Mouse (Mus musculus) heart, embryonic 11.5 days (tissue): ENCODE results near the gene Sh3pxd2a. TPM values are rescaled to one million over a fixed set of nuclear protein-coding genes. Genes with fewer than 3 reads are reported as not detected.

Experiments
- ATAC-seq: fragments of 200-750 bp; cut with Nextera tagmentation; replicated peaks from 2 replicates; pipeline ENCODE4 v1.8.0; 2017; ENCODE audit warnings: moderate library complexity; ENCODE audit not compliant: insufficient number of reproducible peaks, low FRiP score, low TSS enrichment
- H3K27ac ChIP-seq: fragments of 300-500 bp; sonication (generic); 2 replicates; pipeline ENCODE4 v1.5.1; 2014; ENCODE audit warnings: mild to moderate bottlenecking, low read depth, low read length
- H3K27me3 ChIP-seq: fragments of 300-500 bp; sonication (generic); 2 replicates; pipeline ENCODE4 v1.6.1; 2014; ENCODE audit warnings: mild to moderate bottlenecking, low read length, mixed read lengths; ENCODE audit not compliant: control insufficient read depth, insufficient read depth
- H3K36me3 ChIP-seq: fragments of 300-500 bp; sonication (generic); 2 replicates; pipeline ENCODE4 v1.6.1; 2014; ENCODE audit warnings: mild to moderate bottlenecking, low read length, moderate library complexity, mixed read lengths; ENCODE audit not compliant: control insufficient read depth, insufficient read depth
- H3K4me1 ChIP-seq: fragments of 300-500 bp; sonication (generic); 2 replicates; pipeline ENCODE4 v1.6.1; 2014; ENCODE audit warnings: low read length; ENCODE audit not compliant: control insufficient read depth, insufficient read depth
- H3K4me2 ChIP-seq: fragments of 300-500 bp; sonication (generic); 2 replicates; pipeline ENCODE4 v1.6.1; 2014; ENCODE audit warnings: mild to moderate bottlenecking, moderate library complexity
- H3K4me3 ChIP-seq: fragments of 300-500 bp; sonication (generic); 2 replicates; pipeline ENCODE4 v1.5.1; 2014; ENCODE audit warnings: low read depth, low read length
- H3K9ac ChIP-seq: fragments of 300-500 bp; sonication (generic); 2 replicates; pipeline ENCODE4 v1.6.1; 2014; ENCODE audit warnings: mild to moderate bottlenecking, low read depth, low read length, moderate library complexity
- H3K9me3 ChIP-seq: fragments of 300-500 bp; sonication (generic); replicated peaks from 2 replicates; pipeline ENCODE4 v1.6.1; 2016; ENCODE audit warnings: low read length; ENCODE audit not compliant: control insufficient read depth
- WGBS: fragments of 180-500 bp; shearing (Covaris S2); extraction: QIAGEN DNeasy Blood & Tissue Kit; methylation state at CpG from one replicate; pipeline ENCODE4 v1.1.7; 2014; ENCODE audit not compliant: insufficient replicate concordance; 5-methylcytosine and 5-hydroxymethylcytosine counted together
- polyA plus RNA-seq: library from polyadenylated mRNA; unstranded; fragments of >200 nt; fragmentation: Nextera tagmentation; extraction: Ambion mirVana; gene quantifications from 2 replicates; pipeline ENCODE4 v1.2.1, GENCODE M21; 2014

Sh3pxd2a gene
- polyA plus RNA-seq, 1 experiment from 2014 or later = 10.1 TPM

DNA sequence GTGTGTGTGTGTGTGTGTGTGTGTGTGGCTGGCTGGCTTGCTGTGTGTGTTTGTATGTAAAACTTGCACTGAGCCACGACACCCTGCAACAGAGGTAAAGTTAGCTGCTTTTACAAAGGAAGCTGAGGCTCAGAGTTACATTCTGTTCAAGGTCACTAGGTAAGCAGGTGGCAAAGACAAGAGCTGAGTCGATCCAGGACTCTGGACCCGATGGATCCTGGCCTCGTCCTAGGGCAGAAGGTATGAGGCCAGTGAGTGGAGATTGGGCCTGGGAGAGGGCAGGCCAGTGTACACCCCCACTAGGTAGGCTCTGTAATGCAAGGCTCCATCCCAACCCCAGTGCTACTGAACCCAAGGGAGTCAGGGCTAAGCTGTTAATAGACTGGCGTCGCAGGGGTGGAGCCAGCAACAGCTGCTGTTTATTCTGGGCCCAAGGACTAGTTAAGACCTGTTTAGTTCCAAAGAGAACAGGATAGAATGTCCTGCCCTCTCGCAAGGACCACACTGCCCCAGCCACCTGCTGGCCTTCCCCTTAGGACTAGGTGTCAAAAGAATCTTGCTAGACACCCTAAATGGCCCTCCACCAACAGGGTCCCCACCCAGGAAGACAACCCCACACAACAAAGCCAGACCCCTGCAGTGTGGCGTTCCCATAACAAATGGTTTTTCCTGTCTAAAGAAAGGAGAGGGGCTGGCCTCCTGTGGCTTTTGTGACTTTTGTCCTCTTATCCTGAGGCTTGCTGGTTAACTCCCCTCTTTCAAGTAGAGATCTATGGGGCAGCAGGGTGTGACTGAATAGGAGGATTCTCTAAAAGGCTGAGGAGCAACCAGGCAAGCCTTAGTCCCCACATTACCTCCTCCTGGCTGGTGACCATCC is 13.7 kb downstream of the Sh3pxd2a start:
- no peak for ATAC-seq
- H3K9ac ChIP-seq = no peak overlapping the region
- H3K4me1 ChIP-seq = peaks cover 89% of the 10 kb centered on the region
- H3K4me3 ChIP-seq = no peak overlapping the region
- H3K27me3 ChIP-seq = no peaks in the 10 kb centered on the region
- 32% methylated on average over 8 of the region's 8 CpGs for WGBS
- peak overlapping the region; percentile 61 for H3K27ac ChIP-seq
- no peaks in the 10 kb centered on the region for H3K36me3 ChIP-seq
- no peaks in the 10 kb centered on the region for H3K9me3 ChIP-seq
- H3K4me2 ChIP-seq = no peak overlapping the region

DNA sequence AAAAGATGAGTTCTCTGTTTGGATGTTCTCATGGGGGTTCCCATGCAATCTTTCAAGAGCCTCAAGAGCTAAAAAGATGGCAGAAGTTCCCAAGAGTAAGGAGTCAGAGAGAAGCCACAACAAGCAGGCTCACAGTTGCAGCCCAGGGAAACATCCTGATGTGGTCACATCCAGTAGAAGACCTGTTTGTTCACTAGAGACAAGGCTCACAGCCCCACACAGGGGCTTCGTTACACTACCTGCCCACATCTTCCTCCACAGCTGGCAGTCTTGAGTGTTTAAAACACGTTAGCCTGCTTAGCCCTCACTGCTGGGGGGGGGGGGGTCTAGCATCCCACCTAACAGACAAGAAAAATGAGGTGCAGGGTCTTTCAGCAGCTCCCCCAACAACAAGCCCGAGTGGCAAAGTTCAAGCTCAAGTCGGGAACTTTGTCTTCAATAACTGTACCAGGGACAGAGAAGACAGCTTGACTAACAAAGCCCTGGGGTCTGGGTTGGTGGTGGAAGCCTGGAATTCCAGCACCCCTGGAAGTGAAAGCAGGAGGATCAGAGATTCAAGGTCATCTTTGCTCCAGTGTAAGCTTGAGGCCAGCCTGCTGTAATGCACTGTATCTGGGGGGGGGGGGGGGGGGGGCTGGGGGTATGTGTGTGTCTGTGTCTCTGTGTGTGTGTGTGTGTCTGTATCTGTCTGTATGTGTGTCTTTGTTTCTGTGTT is 14.5 kb downstream of the Sh3pxd2a start:
- no peak overlapping the region for H3K9ac ChIP-seq
- no peak overlapping the region for H3K4me2 ChIP-seq
- peak overlapping the region; percentile 61 for H3K27ac ChIP-seq
- H3K36me3 ChIP-seq = no peaks in the 10 kb centered on the region
- no peak overlapping the region for H3K4me3 ChIP-seq
- H3K9me3 ChIP-seq = no peaks in the 10 kb centered on the region
- ATAC-seq = no peak
- H3K4me1 ChIP-seq = peaks cover 89% of the 10 kb centered on the region
- WGBS = 56% methylated on average over 4 of the region's 4 CpGs
- H3K27me3 ChIP-seq = no peaks in the 10 kb centered on the region

- H3K9ac ChIP-seq = 0 out of 2 replicates have a peak overlapping the region, but pooled peaks have one; percentile 47
- peak overlapping the region; percentile 0; the same call in 1 of the 2 replicates for H3K4me2 ChIP-seq
These were observed 15.5 kb downstream of the Sh3pxd2a start for GRCm38 (mm10) chr19:47448618-47449151.

GRCm38 (mm10) chr19:47446841-47447365 is 17.3 kb downstream of the Sh3pxd2a start:
- WGBS = 47% methylated on average over 9 of the region's 9 CpGs
- H3K27ac ChIP-seq = peak overlapping the region; percentile 62
- H3K4me3 ChIP-seq = no peak overlapping the region
- no peak overlapping the region for H3K4me2 ChIP-seq
- no peaks in the 10 kb centered on the region for H3K27me3 ChIP-seq
- H3K4me1 ChIP-seq = peaks cover 84% of the 10 kb centered on the region
- no peak overlapping the region; the same call in 1 of the 2 replicates for H3K9ac ChIP-seq
- ATAC-seq = no peak
- H3K9me3 ChIP-seq = no peaks in the 10 kb centered on the region
- no peaks in the 10 kb centered on the region for H3K36me3 ChIP-seq

More at GRCm38 (mm10) chr19:47448618-47449151, 15.5 kb downstream of the Sh3pxd2a start:
- Histone ChIP-seq H3K27ac (peak overlapping the region; percentile 61), H3K36me3 (no peaks in the 10 kb centered on the region), H3K4me3 (no peak overlapping the region), H3K27me3 (no peaks in the 10 kb centered on the region), H3K9me3 (no peaks in the 10 kb centered on the region), H3K4me1 (peaks cover 86% of the 10 kb centered on the region)
- ATAC-seq = peak; percentile 17; the same call in 1 of the 2 replicates
- WGBS = 27% methylated on average over 14 of the region's 14 CpGs

DNA sequence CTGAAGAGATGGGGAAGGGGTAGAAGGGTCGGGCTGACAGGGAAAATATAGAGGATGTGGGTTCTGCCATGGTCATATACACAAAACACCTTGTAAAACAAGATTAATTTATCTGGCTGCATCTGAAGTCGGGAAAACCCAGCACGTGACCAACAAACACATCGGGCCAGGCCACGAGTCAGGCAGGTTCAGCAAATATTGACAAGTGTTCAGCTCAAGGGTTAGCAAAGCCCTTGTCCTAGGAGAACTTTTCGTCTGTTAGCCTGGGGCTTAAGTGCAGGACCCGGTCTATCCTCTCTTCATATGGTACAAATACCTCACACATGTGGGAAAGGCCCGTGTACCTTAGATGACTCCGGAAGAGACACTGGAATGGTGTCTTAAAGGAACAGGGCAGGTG is 18.1 kb downstream of the Sh3pxd2a start:
- Histone ChIP-seq H3K27ac (peak overlapping the region; percentile 62; the same call in 1 of the 2 replicates), H3K4me3 (no peak overlapping the region), H3K9ac (no peak overlapping the region), H3K4me2 (no peak overlapping the region), H3K36me3 (no peaks in the 10 kb centered on the region), H3K9me3 (no peaks in the 10 kb centered on the region), H3K27me3 (no peaks in the 10 kb centered on the region), H3K4me1 (peaks cover 82% of the 10 kb centered on the region)
- no peak for ATAC-seq
- 73% methylated on average over 9 of the region's 9 CpGs for WGBS

- Histone ChIP-seq H3K36me3 (no peaks in the 10 kb centered on the region), H3K4me3 (no peak overlapping the region), H3K4me1 (peaks cover 80% of the 10 kb centered on the region), H3K9me3 (no peaks in the 10 kb centered on the region), H3K27me3 (no peaks in the 10 kb centered on the region), H3K27ac (peak overlapping the region; percentile 46; the same call in 1 of the 2 replicates), H3K4me2 (no peak overlapping the region), H3K9ac (no peak overlapping the region)
- 75% methylated on average over 6 of the region's 6 CpGs for WGBS
- ATAC-seq = no peak
These were observed 18.5 kb downstream of the Sh3pxd2a start for GRCm38 (mm10) chr19:47445726-47446125.

- H3K4me2 ChIP-seq = no peak overlapping the region
- WGBS = 24% methylated on average over 12 of the region's 12 CpGs
These were observed 19.7 kb downstream of the Sh3pxd2a start for GRCm38 (mm10) chr19:47444488-47444887.

GRCm38 (mm10) chr19:47442294-47442627 is 21.9 kb downstream of the Sh3pxd2a start:
- WGBS = 73% methylated on average over 6 of the region's 6 CpGs
- no peak overlapping the region for H3K9ac ChIP-seq
- H3K27me3 ChIP-seq = no peaks in the 10 kb centered on the region
- H3K36me3 ChIP-seq = no peaks in the 10 kb centered on the region
- peaks cover 66% of the 10 kb centered on the region for H3K4me1 ChIP-seq
- no peak overlapping the region for H3K4me3 ChIP-seq
- H3K4me2 ChIP-seq = no peak overlapping the region
- H3K27ac ChIP-seq = no peak overlapping the region
- no peaks in the 10 kb centered on the region for H3K9me3 ChIP-seq
- no peak for ATAC-seq

More at GRCm38 (mm10) chr19:47444488-47444887, 19.7 kb downstream of the Sh3pxd2a start:
- Histone ChIP-seq H3K9me3 (no peaks in the 10 kb centered on the region), H3K36me3 (no peaks in the 10 kb centered on the region), H3K27ac (no peak overlapping the region), H3K4me3 (no peak overlapping the region), H3K4me1 (peaks cover 74% of the 10 kb centered on the region), H3K27me3 (no peaks in the 10 kb centered on the region), H3K9ac (no peak overlapping the region)
- ATAC-seq = no peak
